Mouse (Mus musculus) 3134 (cell line): ENCODE data around the gene Pip4k2a.
"Not testable (repeated sequence)": the region's sequence is repeated elsewhere in the genome, so short reads cannot be mapped to it uniquely, and the experiment has no call there.

ENCODE experiments used
- DNase-seq: peaks from one replicate; pipeline ENCODE4 v3.0.0-alpha.2; 2011; ENCODE audit warnings: low spot score; ENCODE audit not compliant: insufficient read length; ENCODE audit errors: extremely low read depth

The Pip4k2a gene

GRCm38 (mm10) chr2:18906421-18907084 lies 91.4 kb downstream of the Pip4k2a start:
- no peak for DNase-seq

GRCm38 (mm10) chr2:18903301-18904068 lies 94.4 kb downstream of the Pip4k2a start:
- DNase-seq: no peak

GRCm38 (mm10) chr2:18901133-18901532 lies 96.8 kb downstream of the Pip4k2a start:
- DNase-seq: no peak

GRCm38 (mm10) chr2:18900635-18901034 lies 97.3 kb downstream of the Pip4k2a start:
- no peak for DNase-seq

- DNase-seq: no peak
Measured at GRCm38 (mm10) chr2:18897742-18898256, 100.1 kb downstream of the Pip4k2a start.

GRCm38 (mm10) chr2:18896015-18896414 lies 101.9 kb downstream of the Pip4k2a start:
- no peak for DNase-seq

- not testable (repeated sequence) for DNase-seq
Measured at GRCm38 (mm10) chr2:18893336-18893735, 104.6 kb downstream of the Pip4k2a start.

GRCm38 (mm10) chr2:18891991-18892537 lies 105.9 kb downstream of the Pip4k2a start:
- no peak for DNase-seq

GRCm38 (mm10) chr2:18890227-18891001 lies 107.5 kb downstream of the Pip4k2a start:
- DNase-seq: no peak

GRCm38 (mm10) chr2:18884277-18884676 lies 113.6 kb downstream of the Pip4k2a start:
- no peak for DNase-seq

GRCm38 (mm10) chr2:18874626-18875025 lies 123.3 kb downstream of the Pip4k2a start:
- DNase-seq: no peak

- no peak for DNase-seq
Measured at GRCm38 (mm10) chr2:18874063-18874462, 123.9 kb downstream of the Pip4k2a start.

- DNase-seq: no peak
Measured at GRCm38 (mm10) chr2:18873440-18873839, 124.5 kb downstream of the Pip4k2a start.

GRCm38 (mm10) chr2:18872797-18873196 lies 125.1 kb downstream of the Pip4k2a start:
- peak; percentile 40 for DNase-seq

- no peak for DNase-seq
Measured at GRCm38 (mm10) chr2:18871087-18871486, 126.8 kb downstream of the Pip4k2a start.

GRCm38 (mm10) chr2:18867069-18867468 lies 130.9 kb downstream of the Pip4k2a start:
- DNase-seq: no peak

- DNase-seq: no peak
Measured at GRCm38 (mm10) chr2:18864719-18865118, 133.2 kb downstream of the Pip4k2a start.

GRCm38 (mm10) chr2:18861607-18862158 lies 136.2 kb downstream of the Pip4k2a start:
- no peak for DNase-seq

- DNase-seq: no peak
Measured at GRCm38 (mm10) chr2:18860686-18861085, 137.2 kb downstream of the Pip4k2a start.

- DNase-seq: no peak
Measured at GRCm38 (mm10) chr2:18857952-18858351, 140.0 kb downstream of the Pip4k2a start.
